Mouse (Mus musculus): ENCODE measurements around the gene Stx5a.

Gene Stx5a

GRCm38 (mm10) chr19:8747368-8747767 lies 6.2 kb downstream of the Stx5a start:
- DNase-seq, result no peak

DNA sequence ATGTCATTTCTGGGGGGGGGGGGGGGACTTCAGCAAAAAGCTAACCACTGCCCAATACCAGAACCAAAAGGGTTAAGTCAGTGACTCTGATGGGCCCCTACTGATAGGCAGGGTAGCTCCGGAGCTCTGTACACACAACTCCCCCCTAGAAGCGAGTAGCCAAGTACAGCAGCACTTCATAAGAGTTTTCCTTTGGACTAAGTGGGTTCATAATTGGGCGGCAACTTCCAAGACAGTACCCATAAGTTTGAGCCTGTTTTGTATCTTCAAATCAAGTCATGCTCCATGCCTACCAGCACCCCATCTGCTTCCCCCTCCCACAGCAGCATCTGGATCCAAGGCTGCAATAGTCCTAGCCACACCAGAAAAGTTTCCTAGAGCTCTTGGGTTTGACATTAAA lies 14.4 kb downstream of the Stx5a start:
- DNase-seq, result no peak

DNA sequence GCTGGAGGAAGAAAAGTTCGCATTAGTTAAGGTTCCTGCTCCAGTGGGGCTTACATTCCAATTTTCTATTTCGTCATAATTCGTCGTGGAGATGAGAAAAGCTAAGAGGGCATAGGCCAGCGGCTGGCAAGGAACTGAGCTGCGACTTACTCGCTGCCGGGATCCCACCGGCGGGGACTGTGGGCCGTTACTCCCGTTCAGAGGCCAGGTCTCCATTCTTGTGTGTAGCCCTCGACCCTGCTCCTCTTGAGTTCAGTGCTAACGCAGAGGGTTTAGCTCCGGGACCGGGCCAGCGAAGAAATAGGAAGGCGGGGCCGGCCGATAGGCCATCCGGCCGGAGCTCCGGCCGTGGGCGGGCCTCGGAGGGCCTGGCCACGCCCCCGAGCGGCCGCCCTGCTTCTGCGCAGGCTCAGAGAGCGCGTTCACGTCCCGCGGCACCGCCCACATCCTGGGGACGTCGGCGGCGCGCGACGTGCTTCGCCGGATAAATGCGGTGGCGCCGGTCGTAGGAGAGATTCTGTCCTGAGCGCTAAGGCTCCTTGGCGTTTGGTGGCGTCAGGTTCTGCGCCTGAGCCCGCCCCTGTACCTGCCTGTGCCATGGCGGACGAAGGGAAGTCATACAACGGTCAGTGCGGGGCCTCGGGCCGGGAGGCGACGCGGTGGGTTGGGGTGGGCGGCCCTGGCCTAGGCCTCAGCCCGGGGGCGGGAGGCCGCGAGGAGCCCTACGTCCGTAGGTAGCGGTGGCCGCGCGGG lies 15.6 kb downstream of the Stx5a start, which contains the start of gene Nxf1:
TSS of gene Nxf1 (plus strand) at position 439 of the 753 bp plus-strand sequence.
- peak; percentile 97 for DNase-seq

DNA sequence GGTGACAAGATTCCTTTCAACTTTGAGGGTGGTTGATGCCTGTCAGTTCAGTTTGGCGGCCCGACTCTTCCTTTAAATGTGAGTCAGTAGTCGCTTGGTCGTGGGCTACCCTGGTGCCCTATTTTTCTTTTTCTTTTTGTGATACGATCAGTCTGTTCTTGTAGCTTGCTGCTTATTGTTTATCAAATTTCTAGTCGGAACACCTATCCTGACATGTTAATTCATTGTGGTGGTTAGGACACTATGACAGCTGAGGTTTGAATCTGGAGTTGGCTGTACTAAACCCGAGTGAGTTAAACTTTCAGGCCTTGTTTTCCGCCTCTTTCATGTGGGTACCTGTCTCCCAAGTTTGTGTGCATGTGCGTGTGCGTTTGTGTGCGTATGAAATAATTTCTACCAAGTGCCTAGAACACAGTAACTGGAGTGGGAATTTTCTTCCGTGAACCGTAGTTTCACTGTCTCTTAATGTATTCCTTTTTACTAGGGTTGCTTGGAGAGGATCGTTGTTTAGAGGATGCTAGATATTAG lies 16.3 kb downstream of the Stx5a start:
- DNase-seq, result no peak

GRCm38 (mm10) chr19:8758899-8759298 lies 17.7 kb downstream of the Stx5a start:
- DNase-seq, result no peak

- DNase-seq, result no peak
These were observed 19.5 kb downstream of the Stx5a start for GRCm38 (mm10) chr19:8760757-8761156.

DNA sequence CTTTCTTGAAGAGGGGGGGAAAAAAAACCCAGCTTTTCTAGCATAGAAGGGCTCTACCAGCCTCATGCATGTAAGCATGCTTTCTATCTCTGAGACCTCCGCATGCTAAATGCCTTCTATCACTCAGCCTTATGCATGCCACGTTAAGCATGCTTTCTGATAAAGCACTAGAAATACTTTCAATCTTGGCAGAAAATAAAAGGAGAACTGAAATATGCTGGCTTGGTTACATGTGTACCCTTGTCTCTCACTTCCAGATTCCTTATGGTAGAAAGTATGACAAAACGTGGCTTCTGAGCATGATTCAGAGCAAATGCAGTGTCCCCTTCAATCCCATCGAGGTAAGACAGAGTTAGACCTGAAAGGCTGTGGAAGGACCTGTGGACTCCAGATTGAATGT lies 22.1 kb downstream of the Stx5a start:
- DNase-seq, result no peak

DNA sequence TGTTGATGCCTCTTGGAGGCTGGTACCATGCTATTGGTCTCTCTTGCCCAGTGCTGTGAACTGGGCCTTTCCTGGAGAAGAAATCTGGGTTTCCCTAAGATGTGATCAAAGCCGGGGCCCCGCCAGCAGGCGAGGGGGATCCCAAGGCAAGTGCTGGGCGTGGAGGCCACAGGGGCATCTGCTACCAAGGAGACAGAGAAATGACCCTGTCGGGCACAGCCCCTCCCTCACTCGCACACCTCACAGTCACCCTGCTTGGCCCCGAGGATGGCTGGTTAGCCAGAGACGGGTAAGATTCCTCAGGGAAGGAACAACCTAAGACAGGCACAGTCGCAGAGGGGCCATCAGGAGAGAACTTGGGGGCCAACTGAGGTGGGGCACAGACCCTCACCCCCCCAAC lies 24.3 kb downstream of the Stx5a start:
- DNase-seq, result no peak

- DNase-seq, result peak; percentile 88
These were observed 29.5 kb downstream of the Stx5a start, which contains the start of gene Tmem223 for GRCm38 (mm10) chr19:8770567-8771270. TSS of gene Tmem223 (plus strand) at chr19:8770996.

DNA sequence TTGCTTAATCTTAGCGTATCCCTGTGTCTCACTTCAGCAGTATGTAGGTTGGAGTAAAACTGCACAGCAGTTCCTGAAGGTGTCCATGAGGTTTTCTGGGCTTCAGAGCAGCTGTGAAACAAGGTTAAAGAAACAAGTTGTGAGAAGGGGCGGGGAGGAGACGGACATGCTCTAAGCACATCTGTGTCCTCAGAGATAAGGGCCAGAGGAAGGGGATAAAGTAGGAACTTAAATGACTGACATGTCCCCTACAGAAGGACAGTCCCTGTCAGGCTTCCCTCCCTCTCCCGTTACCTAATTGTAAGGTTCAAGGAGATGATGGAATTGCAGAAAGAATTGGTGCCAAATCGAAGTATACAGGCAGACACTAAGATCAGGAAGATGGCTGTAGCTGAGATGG lies 31.8 kb downstream of the Stx5a start:
- no peak for DNase-seq

- no peak for DNase-seq
These were observed 32.2 kb downstream of the Stx5a start for GRCm38 (mm10) chr19:8773409-8773808.

GRCm38 (mm10) chr19:8774086-8774835 lies 33.0 kb downstream of the Stx5a start, which contains the start of gene Tmem179b:
TSS of gene Tmem179b (minus strand) at chr19:8774467.
- peak; percentile 98 to 99 for DNase-seq

- DNase-seq, result no peak
These were observed 33.8 kb downstream of the Stx5a start for GRCm38 (mm10) chr19:8774951-8775421.

DNA sequence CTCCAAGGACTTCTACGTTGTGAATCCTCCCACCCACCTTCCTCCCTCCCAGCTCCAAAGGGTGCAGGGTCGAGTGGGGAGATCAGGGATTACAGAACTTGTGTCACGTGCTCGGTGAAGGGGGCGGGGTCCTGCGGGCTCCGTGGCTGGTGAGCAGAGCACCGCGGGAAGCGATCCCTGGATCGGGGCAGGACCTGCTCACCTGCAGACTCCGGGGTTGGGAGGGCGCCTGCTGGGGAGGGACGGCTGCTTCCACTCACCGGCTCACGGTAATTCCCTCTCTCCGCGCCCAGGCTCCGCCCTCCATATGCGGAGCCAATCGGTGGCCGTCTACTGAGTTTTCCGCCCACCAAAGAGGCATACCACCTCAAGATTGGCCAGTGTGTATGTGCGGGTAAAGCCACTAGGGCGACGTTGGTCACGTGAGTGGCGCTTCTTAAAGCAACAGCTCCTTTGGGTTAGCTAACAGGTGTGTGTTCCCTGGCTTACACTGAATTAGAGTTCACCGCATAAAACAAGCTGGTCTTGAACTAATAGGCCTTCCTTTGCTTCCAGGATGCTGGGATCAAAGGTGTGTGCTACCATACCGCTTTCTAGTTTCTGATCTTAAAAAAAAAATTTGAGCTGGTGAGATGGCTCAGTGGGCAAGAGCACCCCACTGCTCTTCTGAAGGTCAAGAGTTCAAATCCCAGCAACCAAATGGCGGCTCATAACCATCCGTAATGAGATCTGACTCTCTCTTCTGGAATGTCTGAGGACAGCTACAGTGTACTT lies 45.0 kb downstream of the Stx5a start, which contains the start of gene Taf6l:
TSS of gene Taf6l (minus strand) at position 410 of the 774 bp plus-strand sequence.
- DNase-seq, result peak; percentile 90 to 92

DNA sequence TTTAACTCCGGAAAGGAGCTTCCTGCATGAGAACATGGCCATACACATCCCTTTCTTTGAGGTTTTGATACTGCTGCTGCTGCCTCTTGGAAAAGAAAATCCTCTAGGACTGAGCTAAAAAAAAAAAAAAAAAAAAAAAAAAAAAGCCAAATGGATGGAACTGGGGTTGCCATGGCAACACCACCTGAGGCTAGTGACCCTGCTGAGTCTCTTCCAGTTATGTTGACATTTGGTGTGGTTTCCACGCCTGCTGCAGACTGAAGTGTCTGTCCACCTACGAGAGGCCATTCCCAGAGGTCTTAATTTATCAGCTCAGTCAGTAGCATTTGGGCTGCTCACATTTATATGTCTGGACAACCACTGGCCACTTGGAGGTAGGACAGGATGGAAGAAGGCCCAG lies 47.3 kb downstream of the Stx5a start:
- peak; percentile 61 to 67 for DNase-seq

DNA sequence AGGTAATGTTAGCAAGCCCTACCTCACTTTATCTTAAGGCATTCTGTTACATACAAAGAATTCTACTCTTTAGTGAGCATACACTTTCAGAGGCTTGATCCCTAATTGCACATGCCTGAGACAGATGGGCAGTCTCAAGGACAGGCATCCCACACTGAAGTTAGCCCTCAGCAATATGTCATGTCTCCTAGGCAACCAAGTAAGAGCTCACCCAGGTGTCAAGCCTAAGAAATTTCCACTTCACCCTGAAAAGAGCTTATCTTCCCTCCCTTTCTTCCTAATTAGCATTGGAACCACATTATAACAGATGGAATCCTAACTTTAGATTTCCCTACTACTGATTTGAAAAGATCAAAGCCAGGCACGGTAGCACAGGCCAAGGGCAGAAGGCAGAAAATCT lies 48.0 kb downstream of the Stx5a start:
- DNase-seq, result peak in 1 of 2 experiments; percentile 18

GRCm38 (mm10) chr19:8790171-8790570 lies 49.0 kb downstream of the Stx5a start:
- DNase-seq, result peak; percentile 59 to 64

GRCm38 (mm10) chr19:8798264-8798946 lies 57.2 kb downstream of the Stx5a start, which contains the start of gene Polr2g:
TSS of gene Polr2g (minus strand) at chr19:8798577.
- peak; percentile 90 for DNase-seq

- no peak for DNase-seq
These were observed 57.7 kb downstream of the Stx5a start for GRCm38 (mm10) chr19:8798947-8799315.

DNA sequence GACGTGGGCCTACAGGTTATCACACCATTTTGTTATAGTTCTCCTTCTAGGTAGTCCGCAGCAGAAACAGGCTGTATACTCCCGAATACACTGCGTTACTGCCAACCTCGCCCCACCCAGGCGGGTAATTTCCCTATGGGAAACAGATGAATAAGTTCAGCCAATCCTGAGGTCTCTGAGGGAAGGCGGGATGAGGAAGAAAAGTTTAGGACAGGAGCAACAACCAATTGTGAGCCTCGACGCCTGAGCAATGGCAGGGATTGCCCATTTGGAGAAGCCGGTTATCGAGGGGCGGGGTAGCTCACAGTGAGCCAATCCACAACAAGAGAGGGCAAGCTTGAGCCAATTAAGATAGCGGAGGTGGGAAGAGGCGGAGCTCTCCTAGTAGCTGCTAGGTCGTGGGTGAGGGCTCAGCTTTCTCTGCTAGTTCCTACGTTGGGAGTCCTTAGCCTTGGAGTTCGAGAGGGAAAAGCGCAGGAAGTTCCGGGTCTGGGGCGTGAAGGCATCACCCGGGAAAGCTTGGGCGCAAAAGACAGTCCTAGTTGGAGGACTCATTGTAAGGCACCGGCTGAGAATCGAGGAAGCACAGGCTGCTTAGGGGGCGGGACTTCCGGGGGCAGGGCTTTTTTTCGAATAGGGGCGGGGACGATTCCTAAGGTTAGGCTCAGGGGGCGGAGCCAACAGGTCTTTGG lies 61.1 kb downstream of the Stx5a start, which contains the start of gene Zbtb3:
TSS of gene Zbtb3 (plus strand) at position 426 of the 692 bp plus-strand sequence.
- DNase-seq, result peak; percentile 93
